Mouse (Mus musculus): Measurements from ENCODE around the gene Gpr87. TPM values are rescaled to one million over a fixed set of nuclear protein-coding genes. Genes with fewer than 3 reads are reported as not detected.

Gene Gpr87
- polyA plus RNA-seq, 1 experiment, result 5.2 TPM

GRCm38 (mm10) chr3:59212404-59212803, 17.5 kb upstream of the Gpr87 start:
- DNase-seq, result no peak
- no peak overlapping the region for H3K4me3 ChIP-seq (replicated peaks; ENCODE audit: extremely low read depth, low read depth, low read length)
- H3K4me1 ChIP-seq (ENCODE audit: control insufficient read depth, insufficient read depth, low read length), result 0 out of 2 replicates have a peak, but pooled peaks cover 2% of the 10 kb centered on the region
- no peak for TF ChIP-seq POLR2A (IDR thresholded peaks at IDR 0.05; ENCODE audit: borderline replicate concordance, extremely low read depth, low read depth, low read length)

- WGBS, result 75% methylated on average over 8 of the region's 8 CpGs
- TF ChIP-seq CTCF (IDR thresholded peaks at IDR 0.05; ENCODE audit: insufficient read depth, low read length) (no peak), POLR2A (IDR thresholded peaks at IDR 0.05; ENCODE audit: borderline replicate concordance, extremely low read depth, low read depth, low read length) (no peak)
These were observed 16.9 kb upstream of the Gpr87 start for GRCm38 (mm10) chr3:59211784-59212183.

GRCm38 (mm10) chr3:59210727-59211126, 15.8 kb upstream of the Gpr87 start, which contains the start of gene P2ry13:
Gene P2ry13 (minus strand): TSS chr3:59210882.
- Histone ChIP-seq H3K4me1 (ENCODE audit: control insufficient read depth, insufficient read depth, low read length) (0 out of 2 replicates have a peak, but pooled peaks cover 2% of the 10 kb centered on the region), H3K4me3 (replicated peaks; ENCODE audit: extremely low read depth, low read depth, low read length) (peak within 1 kb of the TSS; percentile 26)
- TF ChIP-seq POLR2A (IDR thresholded peaks at IDR 0.05; ENCODE audit: borderline replicate concordance, extremely low read depth, low read depth, low read length) (no peak), CTCF (IDR thresholded peaks at IDR 0.05; ENCODE audit: insufficient read depth, low read length) (no peak)
- DNase-seq, result no peak
- 85% methylated on average over 6 of the region's 6 CpGs for WGBS

More at GRCm38 (mm10) chr3:59211784-59212183, 16.9 kb upstream of the Gpr87 start:
- 0 out of 2 replicates have a peak, but pooled peaks cover 2% of the 10 kb centered on the region for H3K4me1 ChIP-seq (ENCODE audit: control insufficient read depth, insufficient read depth, low read length)
- H3K4me3 ChIP-seq (replicated peaks; ENCODE audit: extremely low read depth, low read depth, low read length), result no peak overlapping the region
- no peak for DNase-seq

- Histone ChIP-seq H3K4me3 (replicated peaks; ENCODE audit: extremely low read depth, low read depth, low read length) (peak overlapping the region; percentile 26), H3K4me1 (ENCODE audit: control insufficient read depth, insufficient read depth, low read length) (peaks cover 5% of the 10 kb centered on the region; the same call in 1 of the 2 replicates)
- TF ChIP-seq CTCF (IDR thresholded peaks at IDR 0.05; ENCODE audit: insufficient read depth, low read length), result no peak
- TF ChIP-seq POLR2A (IDR thresholded peaks at IDR 0.05; ENCODE audit: borderline replicate concordance, extremely low read depth, low read depth, low read length), result no peak
- DNase-seq, result no peak
- 38% methylated on average over 8 of the region's 8 CpGs for WGBS
These were observed 15.2 kb upstream of the Gpr87 start for GRCm38 (mm10) chr3:59210089-59210488.

GRCm38 (mm10) chr3:59208650-59209548, 14.0 kb upstream of the Gpr87 start:
- no peak for TF ChIP-seq POLR2A (IDR thresholded peaks at IDR 0.05; ENCODE audit: borderline replicate concordance, extremely low read depth, low read depth, low read length)
- peak; percentile 47; the same call in 1 of the 2 replicates for TF ChIP-seq CTCF (IDR thresholded peaks at IDR 0.05; ENCODE audit: insufficient read depth, low read length)
- no peak overlapping the region for H3K4me3 ChIP-seq (replicated peaks; ENCODE audit: extremely low read depth, low read depth, low read length)
- no peak for DNase-seq
- peaks cover 5% of the 10 kb centered on the region; the same call in 1 of the 2 replicates for H3K4me1 ChIP-seq (ENCODE audit: control insufficient read depth, insufficient read depth, low read length)
- WGBS, result 65% methylated on average over 4 of the region's 4 CpGs

GRCm38 (mm10) chr3:59205941-59206340, 11.0 kb upstream of the Gpr87 start:
- 48% methylated on average over 4 of the region's 4 CpGs for WGBS
- no peak overlapping the region for H3K4me3 ChIP-seq (replicated peaks; ENCODE audit: extremely low read depth, low read depth, low read length)
- no peak for TF ChIP-seq POLR2A (IDR thresholded peaks at IDR 0.05; ENCODE audit: borderline replicate concordance, extremely low read depth, low read depth, low read length)
- TF ChIP-seq CTCF (IDR thresholded peaks at IDR 0.05; ENCODE audit: insufficient read depth, low read length), result no peak
- peaks cover 3% of the 10 kb centered on the region; the same call in 1 of the 2 replicates for H3K4me1 ChIP-seq (ENCODE audit: control insufficient read depth, insufficient read depth, low read length)
- no peak for DNase-seq

GRCm38 (mm10) chr3:59204719-59205503, 10.0 kb upstream of the Gpr87 start:
- TF ChIP-seq CTCF (IDR thresholded peaks at IDR 0.05; ENCODE audit: insufficient read depth, low read length) (no peak), POLR2A (IDR thresholded peaks at IDR 0.05; ENCODE audit: borderline replicate concordance, extremely low read depth, low read depth, low read length) (no peak)
- WGBS, result 50% methylated on average over 11 of the region's 11 CpGs

GRCm38 (mm10) chr3:59203802-59204520, 9.1 kb upstream of the Gpr87 start:
- Histone ChIP-seq H3K4me1 (ENCODE audit: control insufficient read depth, insufficient read depth, low read length) (peaks cover 3% of the 10 kb centered on the region; the same call in 1 of the 2 replicates), H3K4me3 (replicated peaks; ENCODE audit: extremely low read depth, low read depth, low read length) (no peak overlapping the region)
- TF ChIP-seq POLR2A (IDR thresholded peaks at IDR 0.05; ENCODE audit: borderline replicate concordance, extremely low read depth, low read depth, low read length) (no peak), CTCF (IDR thresholded peaks at IDR 0.05; ENCODE audit: insufficient read depth, low read length) (no peak)
- peak; percentile 22 for DNase-seq
- 62% methylated on average over 8 of the region's 8 CpGs for WGBS

More at GRCm38 (mm10) chr3:59204719-59205503, 10.0 kb upstream of the Gpr87 start:
- H3K4me3 ChIP-seq (replicated peaks; ENCODE audit: extremely low read depth, low read depth, low read length), result no peak overlapping the region
- peaks cover 3% of the 10 kb centered on the region; the same call in 1 of the 2 replicates for H3K4me1 ChIP-seq (ENCODE audit: control insufficient read depth, insufficient read depth, low read length)
- no peak for DNase-seq
